Mouse (Mus musculus) MEL (cell line): ENCODE measurements around the gene Ap1b1. TPM values are rescaled to one million over a fixed set of nuclear protein-coding genes. Genes with fewer than 3 reads are reported as not detected.

Experiments
- DNase-seq: peaks from one replicate; pipeline ENCODE4 v3.0.0; 2011; ENCODE audit warnings: low read depth, low spot score
- H3K27ac ChIP-seq: 2 replicates; pipeline ENCODE4 v1.5.1; 2012; ENCODE audit warnings: low read depth, mild to moderate bottlenecking, control low read depth, low read length, moderate library complexity; ENCODE audit not compliant: control insufficient read depth
- H3K27me3 ChIP-seq, 2 experiments: fragments of 150-350 bp in 1 of 2; sonication (generic) in 1 of 2; 2 replicates each; pipeline ENCODE4 v1.6.1; 2012; ENCODE audit warnings: low read length in 2 of 2, mild to moderate bottlenecking in 2 of 2, improper control_type of control experiment in 1 of 2, moderate library complexity in 1 of 2; ENCODE audit not compliant: insufficient read depth in 2 of 2, control insufficient read depth in 1 of 2
- H3K36me3 ChIP-seq, 2 experiments: 2 replicates each; pipeline ENCODE4 v1.6.1; 2012 to 2014; ENCODE audit warnings: low read length in 2 of 2, improper control_type of control experiment in 1 of 2, inconsistent platforms in 1 of 2, mild to moderate bottlenecking in 1 of 2; ENCODE audit not compliant: insufficient read depth in 2 of 2, control insufficient read depth in 1 of 2
- H3K4me1 ChIP-seq, 2 experiments: fragments of 150-350 bp in 1 of 2; sonication (generic) in 1 of 2; 2 replicates each; pipeline ENCODE4 v1.6.1; 2012; ENCODE audit warnings: low read length in 2 of 2, improper control_type of control experiment in 1 of 2, mild to moderate bottlenecking in 1 of 2; ENCODE audit not compliant: insufficient read depth in 2 of 2, control insufficient read depth in 1 of 2
- H3K4me3 ChIP-seq, 2 experiments: fragments of 150-350 bp in 1 of 2; sonication (generic) in 1 of 2; 2 replicates each; pipeline ENCODE4 v1.5.1; 2012; ENCODE audit warnings: low read depth in 2 of 2, low read length in 2 of 2, mild to moderate bottlenecking in 2 of 2, moderate library complexity in 2 of 2, control low read depth in 1 of 2, improper control_type of control experiment in 1 of 2; ENCODE audit not compliant: control insufficient read depth in 1 of 2, insufficient read depth in 1 of 2
- H3K79me2 ChIP-seq: 2 replicates; pipeline ENCODE4 v1.6.1; 2012; ENCODE audit warnings: mild to moderate bottlenecking, low read length, moderate library complexity; ENCODE audit not compliant: control insufficient read depth, poor library complexity, insufficient read depth
- H3K9ac ChIP-seq: 2 replicates; pipeline ENCODE4 v1.6.1; 2012; ENCODE audit warnings: low read depth, mild to moderate bottlenecking, control low read depth, low read length, moderate library complexity; ENCODE audit not compliant: control insufficient read depth, poor library complexity, severe bottlenecking
- H3K9me3 ChIP-seq: fragments of 150-350 bp; sonication (generic); replicated peaks from 2 replicates; pipeline ENCODE4 v1.6.1; 2012; ENCODE audit warnings: mild to moderate bottlenecking, low read length, improper control_type of control experiment, moderate library complexity; ENCODE audit not compliant: insufficient read depth
- CHD2 ChIP-seq: IDR thresholded peaks from 2 replicates; pipeline ENCODE4 v1.6.1; 2011; ENCODE audit warnings: low read length, improper control_type of control experiment
- CTCF ChIP-seq, 3 experiments: IDR thresholded peaks in 2 of 3; conservative IDR thresholded peaks in 1 of 3; 2 replicates each; pipeline ENCODE4 v1.5.1; 2011 to 2012; ENCODE audit warnings: low read length in 3 of 3, low read depth in 2 of 3, mild to moderate bottlenecking in 2 of 3, improper control_type of control experiment in 1 of 3, inconsistent platforms in 1 of 3, mixed read lengths in 1 of 3, moderate library complexity in 1 of 3; ENCODE audit not compliant: control insufficient read depth in 1 of 3, insufficient read depth in 1 of 3, poor library complexity in 1 of 3, severe bottlenecking in 1 of 3
- E2F4 ChIP-seq: IDR thresholded peaks from 2 replicates; pipeline ENCODE4 v1.6.1; 2011; ENCODE audit warnings: low read depth, low read length, improper control_type of control experiment, borderline replicate concordance
- ELF1 ChIP-seq: IDR thresholded peaks from 2 replicates; pipeline ENCODE4 v1.6.1; 2014; ENCODE audit warnings: low read depth, mild to moderate bottlenecking, inconsistent platforms, low read length, improper control_type of control experiment, moderate library complexity
- EP300 ChIP-seq, 2 experiments: IDR thresholded peaks; 2 replicates each; pipeline ENCODE4 v1.6.1; 2011; ENCODE audit warnings: improper control_type of control experiment in 2 of 2, low read length in 2 of 2, low read depth in 1 of 2, mild to moderate bottlenecking in 1 of 2
- ETS1 ChIP-seq: IDR thresholded peaks from 2 replicates; pipeline ENCODE4 v1.6.1; 2012; ENCODE audit warnings: low read depth, mild to moderate bottlenecking, inconsistent platforms, low read length, improper control_type of control experiment, moderate library complexity
- GABPA ChIP-seq: IDR thresholded peaks from 2 replicates; pipeline ENCODE4 v1.6.1; 2012; ENCODE audit warnings: low read depth, mild to moderate bottlenecking, inconsistent platforms, low read length, improper control_type of control experiment, moderate library complexity
- GATA1 ChIP-seq: IDR thresholded peaks from 2 replicates; pipeline ENCODE4 v1.6.1; 2011; ENCODE audit warnings: low read depth, low read length, improper control_type of control experiment
- HCFC1 ChIP-seq: IDR thresholded peaks from 2 replicates; pipeline ENCODE4 v1.6.1; 2012; ENCODE audit warnings: low read depth, mild to moderate bottlenecking, inconsistent platforms, low read length, improper control_type of control experiment, moderate library complexity
- MAX ChIP-seq: IDR thresholded peaks from 2 replicates; pipeline ENCODE4 v1.6.1; 2011; ENCODE audit warnings: low read length, improper control_type of control experiment
- MAZ ChIP-seq: IDR thresholded peaks from 2 replicates; pipeline ENCODE4 v1.6.1; 2012; ENCODE audit warnings: low read depth, mild to moderate bottlenecking, inconsistent platforms, low read length, improper control_type of control experiment
- MEF2A ChIP-seq: IDR thresholded peaks from 2 replicates; pipeline ENCODE4 v1.6.1; 2014; ENCODE audit warnings: low read depth, mild to moderate bottlenecking, inconsistent platforms, low read length, improper control_type of control experiment; ENCODE audit not compliant: poor library complexity, insufficient replicate concordance, severe bottlenecking; ENCODE audit errors: extremely low read depth
- MXI1 ChIP-seq: IDR thresholded peaks from 2 replicates; pipeline ENCODE4 v1.6.1; 2011; ENCODE audit warnings: mild to moderate bottlenecking, low read depth, low read length, improper control_type of control experiment
- MYC ChIP-seq: IDR thresholded peaks from 2 replicates; pipeline ENCODE4 v1.6.1; 2011; ENCODE audit warnings: low read depth, mild to moderate bottlenecking, low read length, improper control_type of control experiment, moderate library complexity
- NELFE ChIP-seq: IDR thresholded peaks from 2 replicates; pipeline ENCODE4 v1.6.1; 2011; ENCODE audit warnings: low read depth, low read length, improper control_type of control experiment
- NRF1 ChIP-seq: IDR thresholded peaks from 2 replicates; pipeline ENCODE4 v1.6.1; 2014; ENCODE audit warnings: low read depth, mild to moderate bottlenecking, inconsistent platforms, low read length, improper control_type of control experiment, moderate library complexity; ENCODE audit not compliant: poor library complexity, insufficient read depth, severe bottlenecking
- POLR2A ChIP-seq, 2 experiments: IDR thresholded peaks; 2 replicates each; pipeline ENCODE4 v1.6.1; 2011 to 2012; ENCODE audit warnings: low read length in 2 of 2, mild to moderate bottlenecking in 2 of 2, control low read depth in 1 of 2, improper control_type of control experiment in 1 of 2, low read depth in 1 of 2, moderate library complexity in 1 of 2; ENCODE audit not compliant: control insufficient read depth in 1 of 2, insufficient read depth in 1 of 2, poor library complexity in 1 of 2
- RAD21 ChIP-seq: IDR thresholded peaks from 2 replicates; pipeline ENCODE4 v1.6.1; 2011; ENCODE audit warnings: mild to moderate bottlenecking, low read depth, low read length, improper control_type of control experiment
- RCOR1 ChIP-seq: IDR thresholded peaks from 2 replicates; pipeline ENCODE4 v1.6.1; 2012; ENCODE audit warnings: low read depth, mild to moderate bottlenecking, inconsistent platforms, low read length, improper control_type of control experiment
- SIN3A ChIP-seq: IDR thresholded peaks from 2 replicates; pipeline ENCODE4 v1.6.1; 2012; ENCODE audit warnings: low read length, improper control_type of control experiment, inconsistent platforms
- SMC3 ChIP-seq: IDR thresholded peaks from 2 replicates; pipeline ENCODE4 v1.6.1; 2011; ENCODE audit warnings: low read depth, low read length, improper control_type of control experiment
- TAL1 ChIP-seq: IDR thresholded peaks from 2 replicates; pipeline ENCODE4 v1.6.1; 2012; ENCODE audit warnings: mild to moderate bottlenecking, inconsistent platforms, low read length, moderate library complexity, mixed read lengths
- TBP ChIP-seq: IDR thresholded peaks from 2 replicates; pipeline ENCODE4 v1.8.0; 2011; ENCODE audit warnings: low read depth, low read length, improper control_type of control experiment
- UBTF ChIP-seq: IDR thresholded peaks from 2 replicates; pipeline ENCODE4 v1.6.1; 2012; ENCODE audit warnings: low read depth, mild to moderate bottlenecking, inconsistent platforms, low read length, improper control_type of control experiment, moderate library complexity, borderline replicate concordance; ENCODE audit not compliant: insufficient read depth
- USF1 ChIP-seq: IDR thresholded peaks from 2 replicates; pipeline ENCODE4 v1.6.1; 2014; ENCODE audit warnings: low read depth, mild to moderate bottlenecking, inconsistent platforms, low read length, improper control_type of control experiment, moderate library complexity
- USF2 ChIP-seq, 2 experiments: IDR thresholded peaks; 2 replicates each; pipeline ENCODE4 v1.6.1; 2011 to 2012; ENCODE audit warnings: improper control_type of control experiment in 2 of 2, low read length in 2 of 2, borderline replicate concordance in 1 of 2, inconsistent platforms in 1 of 2, low read depth in 1 of 2, mild to moderate bottlenecking in 1 of 2; ENCODE audit not compliant: insufficient read depth in 1 of 2
- ZKSCAN1 ChIP-seq: IDR thresholded peaks from 2 replicates; pipeline ENCODE4 v1.6.1; 2012; ENCODE audit warnings: low read depth, mild to moderate bottlenecking, inconsistent platforms, low read length, improper control_type of control experiment, moderate library complexity
- ZMIZ1 ChIP-seq: IDR thresholded peaks from 2 replicates; pipeline ENCODE4 v1.6.1; 2012; ENCODE audit warnings: low read depth, mild to moderate bottlenecking, inconsistent platforms, low read length, improper control_type of control experiment, moderate library complexity
- ZNF384 ChIP-seq: IDR thresholded peaks from 2 replicates; pipeline ENCODE4 v1.6.1; 2012; ENCODE audit warnings: low read depth, mild to moderate bottlenecking, inconsistent platforms, low read length, improper control_type of control experiment
- polyA plus RNA-seq, 2 experiments: library from polyadenylated mRNA; stranded (reverse) in 1 of 2; unstranded in 1 of 2; fragments of >175 nt in 1 of 2; fragments of >200 nt in 1 of 2; gene quantifications; 2 replicates each; pipeline versions ENCODE4 v1.2.1 to v1.2.4; 2012; ENCODE audit warnings: low replicate concordance in 2 of 2, low read depth in 1 of 2; ENCODE audit not compliant: insufficient read length in 2 of 2, insufficient read depth in 1 of 2, missing spikeins in 1 of 2
- total RNA-seq: library from RNA; depleted of rRNA; stranded (reverse); fragments of 300-350 nt; gene quantifications from 2 replicates; pipeline ENCODE4 v1.2.3, GENCODE M21; 2012

Ap1b1 gene
- total and polyA plus RNA-seq, 3 experiments, result 60.1 to 79.3 TPM; not detected in 1

DNA sequence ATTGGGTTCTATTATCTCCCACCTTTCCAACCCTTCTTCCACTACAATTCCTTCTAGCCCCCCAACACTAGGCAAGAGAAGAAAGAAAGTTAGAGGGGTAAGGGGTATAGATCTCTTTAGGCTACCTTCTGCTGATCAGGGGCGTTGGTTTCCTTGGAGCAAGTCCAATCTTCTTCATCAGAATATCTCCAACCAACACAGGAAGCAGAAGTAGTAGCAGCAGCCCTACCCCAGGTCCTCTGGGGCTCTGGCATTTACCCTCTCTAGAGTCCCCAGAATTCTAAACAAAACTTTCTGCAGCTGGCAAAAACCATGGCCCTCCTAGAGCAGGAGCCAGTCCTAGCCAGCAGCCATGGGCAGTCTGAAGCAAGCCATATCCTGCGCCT lies 12.8 kb upstream of the Ap1b1 start (continued):
- TF ChIP-seq MYC (no peak), MAZ (peak; percentile 75), RAD21 (no peak), GATA1 (peak; percentile 67), POLR2A (IDR thresholded peaks at IDR 0.05; ENCODE audit: control insufficient read depth in 1 of 2, insufficient read depth in 1 of 2, low read depth in 1 of 2, low read length in 2 of 2, poor library complexity in 1 of 2) (peak in 1 of 2 experiments; percentile 44; a peak in 2 of 4 replicates), USF1 (no peak), MEF2A (no peak)
- TF ChIP-seq, all 39 proteins: peak for 11

DNA sequence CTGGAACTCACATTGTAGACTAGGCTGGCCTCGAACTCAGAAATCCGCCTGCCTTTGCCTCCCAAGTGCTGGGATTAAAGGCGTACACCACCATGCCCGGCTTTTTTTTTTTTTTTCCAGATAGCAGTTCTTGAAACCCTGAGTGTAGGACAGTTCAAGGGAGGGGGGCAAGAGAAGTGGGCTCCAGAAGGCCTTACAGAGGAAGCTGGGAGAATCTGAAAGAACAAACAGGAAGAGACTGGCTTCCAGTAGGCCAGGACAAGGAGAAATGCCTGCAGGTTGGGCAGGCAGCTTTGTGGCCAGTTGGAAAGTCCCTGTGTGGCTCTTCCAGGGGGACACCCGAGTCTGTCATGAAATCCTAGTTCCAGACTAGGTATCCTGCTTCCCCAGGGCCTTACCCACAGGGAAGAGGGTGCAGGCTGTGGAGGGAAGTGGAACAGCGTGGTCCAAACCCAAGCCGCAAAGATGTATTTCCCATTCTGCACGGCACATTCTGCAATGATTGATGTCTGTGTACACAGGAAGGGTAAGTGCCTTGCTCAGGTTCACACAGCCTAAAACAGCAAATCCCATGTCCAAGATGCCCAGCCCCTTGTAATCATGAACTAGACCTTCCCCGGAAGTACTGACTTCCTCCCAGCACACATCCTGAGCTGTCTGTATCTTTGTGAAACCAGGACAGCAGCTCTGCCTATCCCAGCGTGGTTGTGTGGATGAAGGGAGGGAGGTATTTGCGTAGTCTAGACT lies 12.1 kb upstream of the Ap1b1 start:
- Histone ChIP-seq H3K36me3 (peaks cover 0 to 12% of the 10 kb centered on the region in 2 experiments; a peak in 2 of 4 replicates), H3K4me3 (peak overlapping the region; percentile 21 to 46), H3K4me1 (peaks cover 8 to 22% of the 10 kb centered on the region in 2 experiments), H3K27me3 (no peaks in the 10 kb centered on the region), H3K79me2 (no peaks in the 10 kb centered on the region), H3K27ac (peak overlapping the region; percentile 96), H3K9ac (peak overlapping the region; percentile 68), H3K9me3 (no peaks in the 10 kb centered on the region)
- TF ChIP-seq UBTF (no peak), SIN3A (0 out of 2 replicates have a peak, but pooled peaks have one; percentile 19), ZNF384 (peak; percentile 87), SMC3 (no peak), NRF1 (no peak), MXI1 (peak; percentile 65; the same call in 1 of the 2 replicates), USF1 (no peak), GABPA (no peak), CTCF (IDR thresholded peaks at IDR 0.05 in 2 of 3, conservative IDR thresholded peaks at IDR 0.05 in 1 of 3; ENCODE audit: control insufficient read depth in 1 of 3, insufficient read depth in 1 of 3, low read depth in 2 of 3, low read length in 3 of 3, poor library complexity in 1 of 3, severe bottlenecking in 1 of 3) (no peak), GATA1 (no peak), TBP (peak; percentile 64), NELFE (peak; percentile 47), RCOR1 (0 out of 2 replicates have a peak, but pooled peaks have one; percentile 47), HCFC1 (0 out of 2 replicates have a peak, but pooled peaks have one; percentile 36), E2F4 (no peak), ETS1 (0 out of 2 replicates have a peak, but pooled peaks have one; percentile 5), TAL1 (peak; percentile 19; the same call in 1 of the 2 replicates), ZMIZ1 (0 out of 2 replicates have a peak, but pooled peaks have one; percentile 50), ZKSCAN1 (no peak), CHD2 (no peak), MYC (0 out of 2 replicates have a peak, but pooled peaks have one; percentile 37), ELF1 (peak; percentile 57; the same call in 1 of the 2 replicates), RAD21 (no peak), EP300 (IDR thresholded peaks at IDR 0.05; ENCODE audit: low read depth in 1 of 2, low read length in 2 of 2) (peak in 1 of 2 experiments; percentile 38; a peak in 2 of 4 replicates), USF2 (IDR thresholded peaks at IDR 0.05; ENCODE audit: borderline replicate concordance in 1 of 2, insufficient read depth in 1 of 2, low read depth in 1 of 2, low read length in 2 of 2) (no peak), MAZ (no peak), POLR2A (IDR thresholded peaks at IDR 0.05; ENCODE audit: control insufficient read depth in 1 of 2, insufficient read depth in 1 of 2, low read depth in 1 of 2, low read length in 2 of 2, poor library complexity in 1 of 2) (peak; percentile 27 to 63; a peak in 2 of 4 replicates), MAX (no peak)
- DNase-seq, result peak; percentile 83
